In genomic region chr5:49094945-49095344, GRCm38 (mm10) we compare ENCODE assay signal across 14 mouse cellular contexts.
DNase-seq lines count a peak whose midpoint lies in the region; ATAC-seq and TF ChIP-seq lines count a peak whose summit lies in the region.
"Had no signal": no experiment of that assay in that cellular context is flagged by ENCODE, and none has a peak within 500 bp of the region (broad histone marks: within the 10 kb centered on the region; RNA-seq: fewer than 3 reads in every experiment).

No protein-coding gene starts in this region.

- ATAC-seq in heart, postnatal 0 days (ENCODE audit: insufficient read depth, low read depth): no peak
- ATAC-seq: CD4-positive, CD25-positive, alpha-beta regulatory T cell, adult 4 months; liver, postnatal 0 days had no signal

- H3K9ac ChIP-seq in heart, postnatal 0 days (replicated peaks; ENCODE audit: low read depth, low read length): no peak overlapping the region
- no peak overlapping the region for H3K9ac ChIP-seq in heart, adult 2 months (ENCODE audit: low read depth, low read length)
- H3K9ac ChIP-seq: kidney, embryonic 15.5 days; liver, postnatal 0 days had no signal

- no peaks in the 10 kb centered on the region for H3K4me1 ChIP-seq in heart, postnatal 0 days (ENCODE audit: control insufficient read depth, insufficient read depth)
- H3K4me1 ChIP-seq in heart, adult 2 months (ENCODE audit: control insufficient read depth, insufficient read depth, low read length): no peaks in the 10 kb centered on the region
- H3K4me1 ChIP-seq: kidney, embryonic 15.5 days; midbrain, embryonic 10.5 days had no signal

- H3K27ac ChIP-seq in heart, postnatal 0 days (ENCODE audit: low read depth): no peak overlapping the region
- H3K27ac ChIP-seq in heart, adult 2 months: no peak overlapping the region
- H3K27ac ChIP-seq: kidney, embryonic 15.5 days; midbrain, embryonic 10.5 days had no signal

- 0 out of 2 replicates have a peak, but pooled peaks have one; percentile 7 for TF ChIP-seq CTCF in heart, postnatal 0 days (IDR thresholded peaks at IDR 0.05; ENCODE audit: low read depth)
- TF ChIP-seq CTCF in heart, adult 2 months (IDR thresholded peaks at IDR 0.05): no peak

- intact Hi-C loops in heart, adult 2 months (cut with DNase I): no loop called here
- intact Hi-C loops in heart, postnatal 10 days (cut with DNase I): no loop called here

- no peak for TF ChIP-seq POLR2A in heart, adult 2 months (IDR thresholded peaks at IDR 0.05; ENCODE audit: insufficient read depth, low read depth, low read length)

- H3K4me2 ChIP-seq in heart, postnatal 0 days (ENCODE audit: low read depth, low read length): no peak overlapping the region
- H3K4me2 ChIP-seq: kidney, embryonic 15.5 days had no signal

- no peaks in the 10 kb centered on the region for H3K9me3 ChIP-seq in heart, postnatal 0 days (replicated peaks; ENCODE audit: control insufficient read depth, low read length)
- H3K9me3 ChIP-seq: kidney, embryonic 15.5 days; midbrain, embryonic 10.5 days had no signal

- WGBS in heart, postnatal 0 days: 60% methylated on average over 2 of the region's 2 CpGs
- WGBS in heart, adult 2 months: 55% methylated on average over 2 of the region's 2 CpGs

- no peaks in the 10 kb centered on the region for H3K36me3 ChIP-seq in heart, postnatal 0 days (replicated peaks; ENCODE audit: control insufficient read depth, insufficient read depth, low read length)
- no peaks in the 10 kb centered on the region for H3K36me3 ChIP-seq in heart, adult 2 months (ENCODE audit: control insufficient read depth, insufficient read depth, low read length)
- H3K36me3 ChIP-seq: kidney, embryonic 15.5 days; midbrain, embryonic 10.5 days had no signal

- H3K27me3 ChIP-seq in heart, postnatal 0 days (ENCODE audit: control insufficient read depth, insufficient read depth, low read length): no peaks in the 10 kb centered on the region
- no peaks in the 10 kb centered on the region for H3K27me3 ChIP-seq in heart, adult 2 months (ENCODE audit: control insufficient read depth, insufficient read depth, low read length)
- H3K27me3 ChIP-seq: kidney, embryonic 15.5 days had no signal

- no peak overlapping the region for H3K4me3 ChIP-seq in heart, postnatal 0 days (ENCODE audit: low read depth, low read length)
- H3K4me3 ChIP-seq in heart, adult 2 months: no peak overlapping the region
- H3K4me3 ChIP-seq: kidney, embryonic 15.5 days; midbrain, embryonic 10.5 days had no signal

- H3K79me2 ChIP-seq in heart, adult 2 months (replicated peaks; ENCODE audit: control insufficient read depth, insufficient read depth, low read length): no peaks in the 10 kb centered on the region

- no peak for DNase-seq in heart, postnatal 0 days (ENCODE audit: low spot score)
- DNase-seq in heart, adult 2 months: no peak
- peak; percentile 7 for DNase-seq in 3T3-L1 (ENCODE audit: low read depth, low spot score)
- peak; percentile 50 for DNase-seq in cerebellum, adult 11-12 months
- DNase-seq in layer of hippocampus, postnatal 10 days (ENCODE audit: low spot score in 2 of 2): peak; percentile 20 to 42
- no peak for DNase-seq in gastrocnemius, adult 18-20 months (ENCODE audit: low spot score)
- no peak for DNase-seq in heart, postnatal 10 days
- DNase-seq in adrenal gland, postnatal 14 days: no peak
- DNase-seq: gastrocnemius, postnatal 25 days; heart, postnatal 4 days; liver, postnatal 0 days had no signal

- no peak for TF ChIP-seq EP300 in heart, postnatal 0 days (IDR thresholded peaks at IDR 0.05; ENCODE audit: low read depth)
- TF ChIP-seq EP300 in heart, adult 2 months (IDR thresholded peaks at IDR 0.05; ENCODE audit: insufficient read depth, low read depth, low read length): no peak

Comparison
In these comparisons a context has a peak if more than half of its experiments do, and no peak if none do; other contexts are left out.
1. DNase-seq: peak in 3T3-L1 (single experiment), cerebellum, adult 11-12 months (single experiment) and layer of hippocampus, postnatal 10 days (2 of 2); none in heart, postnatal 0 days (single experiment), heart, adult 2 months (0 of 2), gastrocnemius, adult 18-20 months (single experiment), heart, postnatal 10 days (0 of 2) and adrenal gland, postnatal 14 days (single experiment).